Mouse (Mus musculus): ENCODE data around the gene Chdh. TPM values are rescaled to one million over a fixed set of nuclear protein-coding genes. Genes with fewer than 3 reads are reported as not detected.
A peak's percentile ranks its signal among the peaks of the same experiment; 100 is the strongest.

Gene Chdh
- polyA plus RNA-seq (2012; rRNA removed) (1.3 TPM in 2 replicates), polyA plus RNA-seq (2014; fragmentation: Nextera tagmentation; extraction: Ambion mirVana) (0.43 and 0.66 TPM in 2 replicates)

DNA sequence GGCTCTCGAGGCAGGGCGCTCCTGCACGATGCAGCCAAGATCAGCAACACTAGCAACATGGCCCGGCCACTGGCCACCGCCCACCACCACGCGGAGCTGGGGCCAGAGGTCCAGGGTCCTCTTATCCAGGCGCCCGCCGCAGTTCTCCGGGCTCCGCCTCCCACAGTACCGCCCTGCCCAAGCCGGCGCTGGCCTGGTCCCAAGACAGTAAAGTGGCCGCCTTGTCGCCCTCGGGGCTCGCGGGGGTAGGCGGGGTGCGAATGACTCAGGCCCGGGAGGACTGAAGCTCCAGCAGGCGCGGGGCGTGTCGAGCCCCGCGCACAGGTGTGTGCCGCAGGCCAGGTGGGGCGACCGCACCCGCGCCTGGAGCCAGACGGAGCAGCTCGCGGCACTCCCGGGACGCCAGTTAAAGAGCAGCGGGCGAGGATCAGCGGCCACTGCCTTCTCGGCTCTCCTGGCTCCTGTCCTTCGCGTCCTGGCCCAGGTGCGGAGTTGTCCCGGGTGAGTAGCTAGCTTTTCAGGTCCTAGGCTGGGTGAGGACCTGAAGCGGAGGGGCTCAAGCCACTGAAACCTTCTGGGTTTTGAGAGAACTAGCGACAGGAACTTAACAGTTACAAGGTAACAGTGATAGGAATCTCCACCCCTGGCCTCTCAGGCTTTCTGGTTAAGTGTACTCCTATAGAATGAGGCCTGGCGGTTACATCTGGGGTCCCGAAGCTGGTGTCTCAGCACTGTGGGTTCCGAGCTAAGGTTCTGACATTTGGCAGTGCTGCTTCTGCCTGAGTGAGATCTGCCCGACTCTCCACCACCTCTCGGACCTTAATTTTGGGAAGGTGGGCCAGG is at the start of gene Chdh, which contains the start of gene Il17rb:
Gene Chdh (plus strand): TSS at position 291 of the 843 bp plus-strand sequence.
Gene Il17rb (minus strand): TSS at position 164 of the 843 bp plus-strand sequence.
- ATAC-seq (ENCODE audit: low FRiP score, low read depth) = peak; percentile 53; the same call in 1 of the 2 replicates
- H3K4me1 ChIP-seq (ENCODE audit: control insufficient read depth, insufficient read depth, low read length) = peaks cover 20% of the 10 kb centered on the region
- peak; percentile 12 for DNase-seq (ENCODE audit: low spot score)
- peaks cover 7% of the 10 kb centered on the region; the same call in 1 of the 2 replicates for H3K27me3 ChIP-seq (ENCODE audit: control insufficient read depth, insufficient read depth, low read length)
- H3K4me2 ChIP-seq (replicated peaks; ENCODE audit: low read depth, low read length, severe bottlenecking) = peak within 1 kb of the TSS; percentile 78
- no peak within 1 kb of the TSS for H3K27ac ChIP-seq (replicated peaks; ENCODE audit: low read depth, low read length)
- 10% methylated on average over 42 of the region's 54 CpGs for WGBS
- H3K9me3 ChIP-seq (ENCODE audit: control insufficient read depth, low read length) = no peaks in the 10 kb centered on the region
- peak within 1 kb of the TSS; percentile 48 for H3K9ac ChIP-seq (ENCODE audit: low read depth, low read length, severe bottlenecking)
- no peaks in the 10 kb centered on the region for H3K36me3 ChIP-seq (ENCODE audit: control insufficient read depth, insufficient read depth, low read length)
- no peak for TF ChIP-seq POLR2A (IDR thresholded peaks at IDR 0.05; ENCODE audit: borderline replicate concordance, extremely low read depth, insufficient read depth, insufficient read length)
- H3K4me3 ChIP-seq (replicated peaks; ENCODE audit: low read length) = peak within 1 kb of the TSS; percentile 41

DNA sequence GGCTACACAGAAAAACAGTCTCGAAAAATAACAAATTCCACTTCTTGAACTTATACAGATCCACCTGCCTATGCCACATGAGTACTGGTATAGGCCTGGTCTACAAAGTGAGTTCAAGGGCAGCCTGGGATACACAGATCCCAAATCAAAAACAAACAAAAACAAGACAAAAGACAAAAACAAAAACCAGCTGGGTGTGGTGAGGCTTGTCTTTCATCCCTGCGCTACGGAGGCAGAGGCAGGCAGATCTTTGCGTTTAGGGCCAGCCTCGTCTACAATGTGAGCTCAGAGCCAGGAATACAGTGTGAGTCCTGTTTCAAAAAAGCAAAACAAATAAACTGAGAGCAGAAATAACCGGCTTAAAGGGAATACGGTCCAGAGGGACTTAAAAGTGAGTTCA is 41.2 kb upstream of the Chdh start:
- Histone ChIP-seq H3K36me3 (ENCODE audit: control insufficient read depth, insufficient read depth, low read length) (peaks cover 23% of the 10 kb centered on the region), H3K27me3 (ENCODE audit: control insufficient read depth, insufficient read depth, low read length) (no peaks in the 10 kb centered on the region), H3K4me2 (replicated peaks; ENCODE audit: low read depth, low read length, severe bottlenecking) (peak overlapping the region; percentile 58), H3K9ac (ENCODE audit: low read depth, low read length, severe bottlenecking) (peak overlapping the region; percentile 46), H3K9me3 (ENCODE audit: control insufficient read depth, low read length) (no peaks in the 10 kb centered on the region), H3K4me3 (replicated peaks; ENCODE audit: low read length) (peak overlapping the region; percentile 90), H3K27ac (replicated peaks; ENCODE audit: low read depth, low read length) (peak overlapping the region; percentile 75), H3K4me1 (ENCODE audit: control insufficient read depth, insufficient read depth, low read length) (peaks cover 14% of the 10 kb centered on the region)
- ATAC-seq (ENCODE audit: low FRiP score, low read depth) (no peak), DNase-seq (ENCODE audit: low spot score) (no peak)
- WGBS = 62% methylated on average over 7 of the region's 7 CpGs
- TF ChIP-seq POLR2A (IDR thresholded peaks at IDR 0.05; ENCODE audit: borderline replicate concordance, extremely low read depth, insufficient read depth, insufficient read length) = no peak

DNA sequence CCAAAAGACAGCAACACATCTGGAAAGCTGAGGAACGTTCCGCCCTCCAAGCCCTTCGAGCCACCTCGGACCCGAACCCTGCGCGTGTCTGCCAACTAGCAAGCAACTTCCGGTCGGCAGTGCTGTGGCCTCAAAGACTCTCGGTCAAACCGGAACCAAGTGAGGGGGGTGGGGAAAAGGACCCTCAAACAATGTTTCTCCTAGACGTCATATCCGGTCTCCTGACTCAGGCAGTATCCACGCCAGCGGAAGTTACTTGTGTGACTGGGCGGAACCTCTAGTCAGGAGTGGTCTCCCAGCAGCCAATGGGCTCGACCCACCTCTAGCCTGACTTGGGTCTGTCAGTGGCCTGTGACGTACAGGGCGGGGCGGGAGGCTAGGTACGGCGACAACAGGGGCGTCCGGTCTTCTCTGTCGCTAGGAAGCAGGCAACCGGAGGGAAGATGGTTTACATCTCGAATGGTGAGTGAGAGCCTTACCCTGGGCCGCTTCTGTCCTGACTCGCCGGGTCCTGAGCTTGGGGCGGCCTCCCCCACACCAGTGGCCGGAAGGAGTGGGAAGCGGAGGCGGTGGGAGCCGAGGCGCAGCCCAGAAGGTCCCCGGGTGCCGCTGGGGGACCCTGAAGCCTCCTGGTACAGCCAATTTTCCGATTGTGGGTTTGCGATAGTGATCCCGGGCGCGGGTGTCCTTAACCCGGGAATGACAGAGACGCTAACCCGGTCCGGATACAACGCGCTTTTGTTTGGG is 40.6 kb upstream of the Chdh start, which contains the start of gene Selenok:
Gene Selenok (plus strand): TSS at position 234 of the 747 bp plus-strand sequence.
- Histone ChIP-seq H3K27ac (replicated peaks; ENCODE audit: low read depth, low read length) (peak within 1 kb of the TSS; percentile 75), H3K36me3 (ENCODE audit: control insufficient read depth, insufficient read depth, low read length) (peaks cover 29% of the 10 kb centered on the region), H3K27me3 (ENCODE audit: control insufficient read depth, insufficient read depth, low read length) (no peaks in the 10 kb centered on the region), H3K4me2 (replicated peaks; ENCODE audit: low read depth, low read length, severe bottlenecking) (peak within 1 kb of the TSS; percentile 58), H3K4me3 (replicated peaks; ENCODE audit: low read length) (peak within 1 kb of the TSS; percentile 90), H3K9ac (ENCODE audit: low read depth, low read length, severe bottlenecking) (peak within 1 kb of the TSS; percentile 86), H3K4me1 (ENCODE audit: control insufficient read depth, insufficient read depth, low read length) (peaks cover 14% of the 10 kb centered on the region), H3K9me3 (ENCODE audit: control insufficient read depth, low read length) (no peaks in the 10 kb centered on the region)
- 0 out of 2 replicates have a peak, but pooled peaks have one; percentile 46 for TF ChIP-seq POLR2A (IDR thresholded peaks at IDR 0.05; ENCODE audit: borderline replicate concordance, extremely low read depth, insufficient read depth, insufficient read length)
- DNase-seq (ENCODE audit: low spot score) = peak; percentile 100
- WGBS = under 1% methylated on average over 42 of the region's 49 CpGs
- peak; percentile 100 for ATAC-seq (ENCODE audit: low FRiP score, low read depth)

- no peak overlapping the region for H3K4me2 ChIP-seq (replicated peaks; ENCODE audit: low read depth, low read length, severe bottlenecking)
- no peak overlapping the region for H3K27ac ChIP-seq (replicated peaks; ENCODE audit: low read depth, low read length)
- H3K36me3 ChIP-seq (ENCODE audit: control insufficient read depth, insufficient read depth, low read length) = peaks cover 54% of the 10 kb centered on the region
- H3K27me3 ChIP-seq (ENCODE audit: control insufficient read depth, insufficient read depth, low read length) = no peaks in the 10 kb centered on the region
- no peak overlapping the region for H3K4me3 ChIP-seq (replicated peaks; ENCODE audit: low read length)
- H3K4me1 ChIP-seq (ENCODE audit: control insufficient read depth, insufficient read depth, low read length) = peaks cover 14% of the 10 kb centered on the region
- WGBS = 94% methylated on average over 7 of the region's 7 CpGs
- no peak for ATAC-seq (ENCODE audit: low FRiP score, low read depth)
- DNase-seq (ENCODE audit: low spot score) = no peak
- TF ChIP-seq POLR2A (IDR thresholded peaks at IDR 0.05; ENCODE audit: borderline replicate concordance, extremely low read depth, insufficient read depth, insufficient read length) = no peak
- H3K9ac ChIP-seq (ENCODE audit: low read depth, low read length, severe bottlenecking) = no peak overlapping the region
- H3K9me3 ChIP-seq (ENCODE audit: control insufficient read depth, low read length) = no peaks in the 10 kb centered on the region
These were observed 37.4 kb upstream of the Chdh start for GRCm38 (mm10) chr14:29971446-29971845.

DNA sequence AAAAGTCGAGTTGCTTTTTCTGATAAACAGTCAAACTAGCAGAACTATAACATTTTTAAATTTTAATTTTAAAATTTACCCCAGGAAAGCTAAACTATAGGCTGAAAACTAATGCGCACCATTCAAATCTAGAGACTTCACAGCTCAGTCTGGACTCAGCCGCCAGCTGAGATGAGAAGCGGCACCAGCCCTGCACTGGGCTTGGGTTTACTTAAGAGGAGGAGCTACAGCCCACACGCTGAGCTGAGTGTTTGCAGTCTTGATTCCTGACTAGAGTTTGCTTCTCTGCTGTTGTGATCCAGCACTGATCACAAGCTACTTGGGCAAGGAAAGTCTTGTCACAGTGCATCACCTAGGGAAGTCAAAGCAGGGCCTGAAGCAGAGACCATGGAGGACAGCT is 36.8 kb upstream of the Chdh start:
- H3K9me3 ChIP-seq (ENCODE audit: control insufficient read depth, low read length) = no peaks in the 10 kb centered on the region
- no peak for TF ChIP-seq POLR2A (IDR thresholded peaks at IDR 0.05; ENCODE audit: borderline replicate concordance, extremely low read depth, insufficient read depth, insufficient read length)
- ATAC-seq (ENCODE audit: low FRiP score, low read depth) (no peak), DNase-seq (ENCODE audit: low spot score) (no peak)
- H3K36me3 ChIP-seq (ENCODE audit: control insufficient read depth, insufficient read depth, low read length) = peaks cover 54% of the 10 kb centered on the region
- H3K4me2 ChIP-seq (replicated peaks; ENCODE audit: low read depth, low read length, severe bottlenecking) = no peak overlapping the region
- H3K9ac ChIP-seq (ENCODE audit: low read depth, low read length, severe bottlenecking) = no peak overlapping the region
- 90% methylated on average over 5 of the region's 5 CpGs for WGBS
- H3K4me1 ChIP-seq (ENCODE audit: control insufficient read depth, insufficient read depth, low read length) = peaks cover 14% of the 10 kb centered on the region
- H3K27me3 ChIP-seq (ENCODE audit: control insufficient read depth, insufficient read depth, low read length) = no peaks in the 10 kb centered on the region
- no peak overlapping the region for H3K27ac ChIP-seq (replicated peaks; ENCODE audit: low read depth, low read length)
- H3K4me3 ChIP-seq (replicated peaks; ENCODE audit: low read length) = no peak overlapping the region

Measured in limb, embryonic 14.5 days (tissue).